Mouse (Mus musculus): Measurements from ENCODE around the gene Avl9.

- TF ChIP-seq CTCF (IDR thresholded peaks at IDR 0.05; ENCODE audit: low read depth): peak; percentile 81
- TF ChIP-seq EP300 (optimal IDR thresholded peaks at IDR 0.05): no peak
Measured at GRCm38 (mm10) chr6:56714574-56715269, at the start of gene Avl9.
